Mouse (Mus musculus) heart, embryonic 10.5 days (tissue): Measurements from ENCODE around the gene Gpr107. TPM values are rescaled to one million over a fixed set of nuclear protein-coding genes. Genes with fewer than 3 reads are reported as not detected.

ENCODE experiments used
- DNase-seq: peaks from one replicate; pipeline ENCODE4 v3.0.0-alpha.2; 2017; ENCODE audit warnings: low spot score
- H3K27ac ChIP-seq: fragments of 300-500 bp; sonication (generic); 2 replicates; pipeline ENCODE4 v1.5.1; 2016; ENCODE audit warnings: mild to moderate bottlenecking
- H3K27me3 ChIP-seq: fragments of 300-500 bp; sonication (generic); 2 replicates; pipeline ENCODE4 v1.6.1; 2016; ENCODE audit warnings: mild to moderate bottlenecking; ENCODE audit not compliant: poor library complexity, insufficient read depth, severe bottlenecking
- H3K36me3 ChIP-seq: fragments of 300-500 bp; sonication (generic); 2 replicates; pipeline ENCODE4 v1.6.1; 2016; ENCODE audit warnings: mild to moderate bottlenecking, moderate library complexity
- H3K4me1 ChIP-seq: fragments of 300-500 bp; sonication (generic); 2 replicates; pipeline ENCODE4 v1.6.1; 2016; ENCODE audit warnings: mild to moderate bottlenecking
- H3K4me3 ChIP-seq: fragments of 300-500 bp; sonication (generic); 2 replicates; pipeline ENCODE4 v1.5.1; 2016; ENCODE audit warnings: mild to moderate bottlenecking, moderate library complexity
- H3K9me3 ChIP-seq: fragments of 300-500 bp; sonication (generic); 2 replicates; pipeline ENCODE4 v1.6.1; 2016; ENCODE audit warnings: mild to moderate bottlenecking, moderate library complexity
- WGBS: fragments of 180-500 bp; shearing (Covaris S2); methylation state at CpG from one replicate; pipeline ENCODE4 v1.1.7; 2016; 5-methylcytosine and 5-hydroxymethylcytosine counted together
- polyA plus RNA-seq: library from polyadenylated mRNA; unstranded; fragments of >200 nt; fragmentation: Nextera tagmentation; extraction: Ambion mirVana; gene quantifications from 2 replicates; pipeline ENCODE4 v1.2.1, GENCODE M21; 2016

The Gpr107 gene
- polyA plus RNA-seq, 1 experiment from 2014 or later = 37.4 TPM

GRCm38 (mm10) chr2:31218611-31219010 lies 66.5 kb downstream of the Gpr107 start:
- no peak overlapping the region for H3K27ac ChIP-seq
- 88% methylated on average over 3 of the region's 3 CpGs for WGBS
- peaks cover 66% of the 10 kb centered on the region for H3K4me1 ChIP-seq
- peaks cover 38% of the 10 kb centered on the region for H3K36me3 ChIP-seq
- no peaks in the 10 kb centered on the region for H3K9me3 ChIP-seq
- H3K27me3 ChIP-seq = no peaks in the 10 kb centered on the region
- no peak for DNase-seq
- no peak overlapping the region for H3K4me3 ChIP-seq

- Histone ChIP-seq H3K27ac (peak overlapping the region; percentile 52; the same call in 1 of the 2 replicates), H3K27me3 (no peaks in the 10 kb centered on the region), H3K4me1 (peaks cover 58% of the 10 kb centered on the region), H3K36me3 (peaks cover 29% of the 10 kb centered on the region), H3K9me3 (no peaks in the 10 kb centered on the region), H3K4me3 (no peak overlapping the region)
- 62% methylated on average over 6 of the region's 6 CpGs for WGBS
- DNase-seq = no peak
Measured at GRCm38 (mm10) chr2:31219470-31219869, 67.4 kb downstream of the Gpr107 start.

DNA sequence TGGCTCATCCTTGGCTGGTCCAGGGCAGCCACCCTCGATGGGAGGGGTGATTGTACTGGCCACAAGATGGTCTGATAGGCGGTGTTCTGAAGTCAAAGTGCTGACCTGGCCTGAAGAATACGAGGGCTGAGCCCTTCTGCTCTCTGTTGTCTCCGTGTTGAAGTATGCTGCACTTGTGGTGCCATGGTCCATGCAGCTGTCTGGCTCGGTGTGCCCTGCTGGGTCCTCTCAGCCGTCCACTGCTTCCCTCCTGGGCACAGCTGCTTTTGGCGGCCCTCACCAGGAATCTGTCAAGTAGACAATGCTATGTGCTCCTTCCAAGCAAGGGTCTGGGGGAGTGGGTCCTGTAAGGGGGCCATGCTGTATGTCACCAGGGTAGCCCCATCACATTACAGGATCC lies 68.7 kb downstream of the Gpr107 start:
- Histone ChIP-seq H3K27me3 (no peaks in the 10 kb centered on the region), H3K27ac (no peak overlapping the region), H3K4me1 (peaks cover 44% of the 10 kb centered on the region), H3K9me3 (no peaks in the 10 kb centered on the region), H3K36me3 (peaks cover 17% of the 10 kb centered on the region), H3K4me3 (no peak overlapping the region)
- WGBS = 65% methylated on average over 7 of the region's 7 CpGs
- DNase-seq = no peak

DNA sequence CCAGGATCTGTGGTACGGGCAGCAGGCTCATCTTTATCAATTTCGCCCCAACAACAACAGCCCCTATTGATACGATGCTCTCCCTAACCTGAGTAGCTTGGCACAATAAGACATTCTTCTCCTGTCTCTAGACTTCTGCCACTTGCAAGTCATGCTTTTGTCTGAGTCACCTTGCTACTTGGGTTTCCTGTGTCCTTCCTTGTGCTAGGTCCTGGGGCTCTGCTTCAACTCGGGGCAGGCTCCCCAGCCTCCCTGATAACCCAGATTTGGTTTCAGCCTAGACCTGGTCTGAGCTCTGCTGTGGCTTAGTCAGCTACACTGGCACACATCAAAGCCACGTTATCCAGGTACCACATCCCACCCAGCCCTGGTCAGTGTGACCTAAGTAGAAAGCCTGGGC lies 69.5 kb downstream of the Gpr107 start:
- Histone ChIP-seq H3K4me1 (peaks cover 37% of the 10 kb centered on the region), H3K4me3 (no peak overlapping the region), H3K36me3 (peaks cover 10% of the 10 kb centered on the region), H3K27ac (no peak overlapping the region), H3K9me3 (no peaks in the 10 kb centered on the region), H3K27me3 (no peaks in the 10 kb centered on the region)
- 75% methylated on average over 5 of the region's 5 CpGs for WGBS
- no peak for DNase-seq

GRCm38 (mm10) chr2:31228768-31229311 lies 76.7 kb downstream of the Gpr107 start:
- no peak overlapping the region for H3K27ac ChIP-seq
- no peak for DNase-seq
- WGBS = 39% methylated on average over 1 of the region's 1 CpGs
- no peaks in the 10 kb centered on the region for H3K27me3 ChIP-seq
- no peak overlapping the region for H3K4me3 ChIP-seq
- no peaks in the 10 kb centered on the region for H3K36me3 ChIP-seq
- H3K4me1 ChIP-seq = no peaks in the 10 kb centered on the region
- H3K9me3 ChIP-seq = no peaks in the 10 kb centered on the region

DNA sequence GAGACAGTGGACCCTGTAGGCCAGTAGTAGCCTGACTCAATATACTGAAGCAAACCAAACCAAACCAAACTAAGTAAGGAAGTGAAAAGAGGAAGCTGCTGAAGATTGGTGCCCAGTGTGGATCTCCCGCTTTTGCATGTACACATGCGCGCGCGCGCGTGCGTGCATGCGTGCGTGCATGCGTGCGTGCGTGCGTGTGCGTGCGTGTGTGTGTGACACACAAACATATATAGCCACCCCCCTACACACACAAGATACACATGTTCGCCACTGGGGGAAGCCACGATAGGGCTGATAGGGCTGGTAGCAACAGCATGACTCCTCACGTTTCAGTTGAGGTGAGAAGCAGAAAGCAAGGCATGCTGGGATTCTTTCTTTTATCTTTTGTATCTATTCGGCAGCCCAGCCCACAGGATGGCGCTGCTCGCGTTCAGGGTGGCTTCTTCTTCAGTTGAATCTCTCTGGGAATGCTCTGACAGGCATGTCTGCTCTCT lies 87.1 kb downstream of the Gpr107 start:
- Histone ChIP-seq H3K27me3 (peaks cover 29% of the 10 kb centered on the region), H3K4me1 (peaks cover 17% of the 10 kb centered on the region), H3K27ac (peak overlapping the region; percentile 56), H3K4me3 (peak overlapping the region; percentile 35; the same call in 1 of the 2 replicates), H3K9me3 (no peaks in the 10 kb centered on the region), H3K36me3 (no peaks in the 10 kb centered on the region)
- no peak for DNase-seq
- WGBS = 30% methylated on average over 23 of the region's 23 CpGs

DNA sequence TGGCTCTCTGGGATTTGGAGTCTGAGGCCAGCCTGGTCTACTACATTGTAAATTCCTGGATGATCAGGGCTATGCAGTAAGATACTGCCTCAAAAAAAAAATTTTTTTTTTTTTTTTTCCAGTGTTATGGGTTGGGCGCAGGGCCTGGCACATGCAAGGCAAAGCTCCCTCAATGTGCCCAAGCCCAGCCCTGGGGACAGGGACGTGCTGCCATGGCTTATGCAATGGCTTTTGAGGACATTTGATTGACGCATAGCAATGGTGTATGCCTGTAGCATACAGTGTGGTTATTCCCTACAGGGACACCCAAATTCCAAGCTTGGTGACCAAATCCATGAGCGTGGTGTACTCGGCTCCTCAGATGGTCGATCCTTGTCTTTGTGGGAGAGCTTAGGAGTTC lies 87.7 kb downstream of the Gpr107 start:
- peaks cover 29% of the 10 kb centered on the region for H3K27me3 ChIP-seq
- no peak overlapping the region for H3K27ac ChIP-seq
- no peaks in the 10 kb centered on the region for H3K36me3 ChIP-seq
- no peak for DNase-seq
- H3K9me3 ChIP-seq = no peaks in the 10 kb centered on the region
- peaks cover 23% of the 10 kb centered on the region for H3K4me1 ChIP-seq
- peak overlapping the region; percentile 35; the same call in 1 of the 2 replicates for H3K4me3 ChIP-seq
- 74% methylated on average over 6 of the region's 6 CpGs for WGBS

DNA sequence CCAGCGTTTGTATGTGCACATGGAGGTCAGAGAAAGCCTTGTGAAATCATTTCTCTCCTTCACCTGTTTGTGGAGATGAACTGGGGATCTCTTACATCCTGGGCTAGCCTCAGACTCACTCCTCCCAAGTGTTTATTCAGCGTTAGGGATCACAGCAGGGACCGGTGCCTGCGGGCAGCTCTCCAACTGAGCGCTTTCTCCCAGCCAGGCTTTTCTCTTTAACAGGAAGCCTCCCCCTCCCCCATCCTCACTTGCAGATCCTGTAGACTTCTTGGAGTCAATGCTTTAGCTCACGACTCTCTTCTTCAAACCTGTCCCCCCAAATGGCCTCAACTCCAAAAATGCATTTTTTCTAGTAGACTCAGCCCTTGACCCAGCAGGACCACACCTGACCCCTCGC lies 89.5 kb downstream of the Gpr107 start:
- Histone ChIP-seq H3K36me3 (no peaks in the 10 kb centered on the region), H3K4me3 (no peak overlapping the region), H3K4me1 (peaks cover 41% of the 10 kb centered on the region), H3K27ac (no peak overlapping the region), H3K27me3 (peaks cover 29% of the 10 kb centered on the region), H3K9me3 (no peaks in the 10 kb centered on the region)
- no peak for DNase-seq
- WGBS = 10% methylated on average over 7 of the region's 7 CpGs

DNA sequence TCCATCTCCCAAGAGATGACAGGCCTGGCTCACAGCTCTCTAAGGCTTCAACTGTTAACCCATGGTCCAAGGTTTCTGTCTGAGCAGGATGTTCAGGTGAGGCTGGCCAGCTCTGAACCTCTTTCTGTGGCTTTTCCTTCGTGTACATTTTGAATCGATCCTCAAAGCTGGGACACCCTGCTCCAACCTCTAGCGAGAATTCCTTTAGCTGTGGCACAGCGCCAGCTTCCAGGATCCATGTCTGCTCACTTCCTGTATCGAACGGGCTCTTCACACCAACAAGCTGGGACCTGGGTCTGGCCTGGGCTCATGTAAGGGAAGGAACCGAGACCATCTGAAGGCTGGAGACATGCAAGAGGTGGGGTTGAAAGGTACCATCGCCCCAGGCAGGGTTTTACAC lies 92.1 kb downstream of the Gpr107 start:
- no peak overlapping the region for H3K4me3 ChIP-seq
- DNase-seq = no peak
- 71% methylated on average over 8 of the region's 8 CpGs for WGBS
- no peaks in the 10 kb centered on the region for H3K9me3 ChIP-seq
- peaks cover 29% of the 10 kb centered on the region for H3K27me3 ChIP-seq
- peaks cover 6% of the 10 kb centered on the region; the same call in 1 of the 2 replicates for H3K36me3 ChIP-seq
- H3K4me1 ChIP-seq = peaks cover 64% of the 10 kb centered on the region
- H3K27ac ChIP-seq = no peak overlapping the region

GRCm38 (mm10) chr2:31245051-31245450 lies 92.9 kb downstream of the Gpr107 start:
- WGBS = 7% methylated on average over 5 of the region's 5 CpGs
- peaks cover 29% of the 10 kb centered on the region for H3K27me3 ChIP-seq
- H3K4me1 ChIP-seq = peaks cover 68% of the 10 kb centered on the region
- H3K27ac ChIP-seq = peak overlapping the region; percentile 96
- H3K36me3 ChIP-seq = peaks cover 13% of the 10 kb centered on the region; the same call in 1 of the 2 replicates
- peak overlapping the region; percentile 91 for H3K4me3 ChIP-seq
- DNase-seq = no peak
- H3K9me3 ChIP-seq = no peaks in the 10 kb centered on the region

GRCm38 (mm10) chr2:31245491-31246141 lies 93.5 kb downstream of the Gpr107 start, which contains the start of gene Ncs1:
Ncs1 (plus strand) TSS chr2:31245823.
- H3K4me1 ChIP-seq = peaks cover 73% of the 10 kb centered on the region
- WGBS = under 1% methylated on average over 86 of the region's 89 CpGs

DNA sequence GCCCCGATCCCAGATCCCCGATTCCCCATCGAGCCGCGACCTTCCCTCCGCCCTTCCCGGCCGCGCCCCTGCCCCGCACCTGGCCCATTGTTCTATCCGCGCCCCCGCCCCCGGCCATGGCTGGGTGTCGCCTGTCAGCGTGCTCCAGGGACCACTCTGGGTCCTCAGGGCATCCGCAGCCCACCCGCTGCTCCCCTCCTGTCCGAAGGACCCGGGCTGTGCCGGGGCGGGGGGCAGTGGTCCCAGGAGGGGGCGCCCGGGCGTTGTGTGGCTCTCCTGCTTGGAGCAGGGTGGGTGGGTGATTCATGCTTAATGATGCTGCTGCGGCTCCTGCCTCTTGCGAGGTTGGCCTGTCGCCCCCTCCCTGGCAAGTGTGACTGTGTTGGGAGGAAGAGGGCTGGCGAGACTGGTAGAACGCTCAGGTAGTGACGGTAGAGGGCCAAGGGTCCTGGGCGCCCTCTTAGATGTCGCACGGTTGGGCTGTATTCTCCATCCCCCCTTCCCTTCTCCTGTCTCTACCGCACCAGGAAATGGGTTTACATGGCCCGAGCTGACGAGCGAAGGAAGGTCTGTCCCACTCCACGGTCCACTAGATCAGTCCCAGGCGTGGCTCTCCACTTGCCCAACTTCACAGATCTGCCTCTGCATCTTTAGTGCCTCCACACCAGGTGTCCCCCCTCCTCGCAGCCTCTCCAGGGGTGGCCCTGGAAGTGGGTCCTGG lies 94.3 kb downstream of the Gpr107 start:
- H3K36me3 ChIP-seq = peaks cover 16% of the 10 kb centered on the region; the same call in 1 of the 2 replicates
- WGBS = under 1% methylated on average over 41 of the region's 41 CpGs
- no peak for DNase-seq
- H3K27me3 ChIP-seq = peaks cover 26% of the 10 kb centered on the region
- H3K4me1 ChIP-seq = peaks cover 81% of the 10 kb centered on the region
- no peaks in the 10 kb centered on the region for H3K9me3 ChIP-seq
- H3K4me3 ChIP-seq = peak overlapping the region; percentile 91
- peak overlapping the region; percentile 96 for H3K27ac ChIP-seq

More at GRCm38 (mm10) chr2:31245491-31246141, 93.5 kb downstream of the Gpr107 start, which contains the start of gene Ncs1:
- Histone ChIP-seq H3K9me3 (no peaks in the 10 kb centered on the region), H3K27me3 (peaks cover 27% of the 10 kb centered on the region), H3K4me3 (peak within 1 kb of the TSS; percentile 91), H3K36me3 (peaks cover 16% of the 10 kb centered on the region; the same call in 1 of the 2 replicates), H3K27ac (peak within 1 kb of the TSS; percentile 96)
- peak; percentile 82 for DNase-seq

GRCm38 (mm10) chr2:31248856-31249255 lies 96.7 kb downstream of the Gpr107 start:
- Histone ChIP-seq H3K4me1 (peaks cover 79% of the 10 kb centered on the region), H3K9me3 (no peaks in the 10 kb centered on the region), H3K4me3 (no peak overlapping the region), H3K27ac (no peak overlapping the region), H3K36me3 (peaks cover 21% of the 10 kb centered on the region), H3K27me3 (peaks cover 4% of the 10 kb centered on the region)
- DNase-seq = no peak
- WGBS = 77% methylated on average over 6 of the region's 6 CpGs
